Mouse (Mus musculus): ENCODE data around the gene Inava. TPM values are rescaled to one million over a fixed set of nuclear protein-coding genes. Genes with fewer than 3 reads are reported as not detected.
A peak's percentile ranks its signal among the peaks of the same experiment; 100 is the strongest.

Gene Inava
- polyA plus RNA-seq, 1 experiment from 2014 or later: 13.3 TPM

- peak overlapping the region; percentile 42 for H3K9ac ChIP-seq (ENCODE audit: low read depth, low read length)
- no peak overlapping the region for H3K27ac ChIP-seq
- ATAC-seq (replicated peaks; ENCODE audit: low FRiP score, low read depth): peak; percentile 75
- H3K27me3 ChIP-seq (ENCODE audit: insufficient read depth, low read length): peaks cover 55% of the 10 kb centered on the region
- H3K4me1 ChIP-seq (replicated peaks; ENCODE audit: insufficient read depth, low read length): peaks cover 12% of the 10 kb centered on the region; the same call in 1 of the 2 replicates
- H3K4me3 ChIP-seq (replicated peaks; ENCODE audit: low read depth, low read length): peak overlapping the region; percentile 48
- under 1% methylated on average over 66 of the region's 95 CpGs for WGBS
- H3K36me3 ChIP-seq (ENCODE audit: insufficient read depth, low read length): no peaks in the 10 kb centered on the region
- peak overlapping the region; percentile 92 for H3K4me2 ChIP-seq (ENCODE audit: low read length)
- TF ChIP-seq CTCF (IDR thresholded peaks at IDR 0.05; ENCODE audit: low read depth): no peak
- peak; percentile 57 for DNase-seq (ENCODE audit: low spot score)
- no peaks in the 10 kb centered on the region for H3K9me3 ChIP-seq (replicated peaks; ENCODE audit: low read length)
These were observed 26.0 kb upstream of the Inava start for GRCm38 (mm10) chr1:136259893-136260634.

- peaks cover 12% of the 10 kb centered on the region; the same call in 1 of the 2 replicates for H3K4me1 ChIP-seq (replicated peaks; ENCODE audit: insufficient read depth, low read length)
- H3K9ac ChIP-seq (ENCODE audit: low read depth, low read length): no peak overlapping the region
- peak overlapping the region; percentile 48 for H3K4me3 ChIP-seq (replicated peaks; ENCODE audit: low read depth, low read length)
- no peak for TF ChIP-seq CTCF (IDR thresholded peaks at IDR 0.05; ENCODE audit: low read depth)
- DNase-seq (ENCODE audit: low spot score): no peak
- H3K4me2 ChIP-seq (ENCODE audit: low read length): peak overlapping the region; percentile 92
- no peak for ATAC-seq (replicated peaks; ENCODE audit: low FRiP score, low read depth)
- H3K36me3 ChIP-seq (ENCODE audit: insufficient read depth, low read length): no peaks in the 10 kb centered on the region
- H3K27ac ChIP-seq: no peak overlapping the region
- no peaks in the 10 kb centered on the region for H3K9me3 ChIP-seq (replicated peaks; ENCODE audit: low read length)
- WGBS: 3% methylated on average over 16 of the region's 16 CpGs
- H3K27me3 ChIP-seq (ENCODE audit: insufficient read depth, low read length): peaks cover 55% of the 10 kb centered on the region
These were observed 25.5 kb upstream of the Inava start for GRCm38 (mm10) chr1:136259543-136259892.

DNA sequence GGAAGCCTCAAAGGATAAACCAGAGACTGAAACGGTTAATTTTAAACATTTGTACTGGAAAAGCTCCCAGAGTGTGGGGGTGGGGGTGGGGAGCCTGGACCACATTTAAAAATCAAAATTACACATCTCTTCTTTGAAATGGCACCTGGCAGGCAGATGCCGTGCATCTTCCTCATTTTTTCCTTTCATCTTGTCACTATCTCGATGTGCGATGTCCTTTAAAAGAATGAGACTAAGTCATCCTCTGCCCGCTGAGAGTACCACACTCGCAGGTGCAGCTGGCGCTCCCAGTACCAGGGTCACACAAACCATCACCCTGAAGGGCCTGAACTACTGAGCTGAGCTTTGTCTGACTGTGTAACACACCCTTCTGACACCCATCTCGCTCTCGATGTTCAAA is 24.4 kb upstream of the Inava start:
- Histone ChIP-seq H3K9me3 (replicated peaks; ENCODE audit: low read length) (no peaks in the 10 kb centered on the region), H3K4me3 (replicated peaks; ENCODE audit: low read depth, low read length) (no peak overlapping the region), H3K4me1 (replicated peaks; ENCODE audit: insufficient read depth, low read length) (peaks cover 12% of the 10 kb centered on the region; the same call in 1 of the 2 replicates), H3K27ac (no peak overlapping the region), H3K36me3 (ENCODE audit: insufficient read depth, low read length) (no peaks in the 10 kb centered on the region), H3K9ac (ENCODE audit: low read depth, low read length) (no peak overlapping the region), H3K4me2 (ENCODE audit: low read length) (no peak overlapping the region), H3K27me3 (ENCODE audit: insufficient read depth, low read length) (peaks cover 55% of the 10 kb centered on the region)
- ATAC-seq (replicated peaks; ENCODE audit: low FRiP score, low read depth) (no peak), DNase-seq (ENCODE audit: low spot score) (no peak)
- 75% methylated on average over 9 of the region's 9 CpGs for WGBS
- TF ChIP-seq CTCF (IDR thresholded peaks at IDR 0.05; ENCODE audit: low read depth): no peak

DNA sequence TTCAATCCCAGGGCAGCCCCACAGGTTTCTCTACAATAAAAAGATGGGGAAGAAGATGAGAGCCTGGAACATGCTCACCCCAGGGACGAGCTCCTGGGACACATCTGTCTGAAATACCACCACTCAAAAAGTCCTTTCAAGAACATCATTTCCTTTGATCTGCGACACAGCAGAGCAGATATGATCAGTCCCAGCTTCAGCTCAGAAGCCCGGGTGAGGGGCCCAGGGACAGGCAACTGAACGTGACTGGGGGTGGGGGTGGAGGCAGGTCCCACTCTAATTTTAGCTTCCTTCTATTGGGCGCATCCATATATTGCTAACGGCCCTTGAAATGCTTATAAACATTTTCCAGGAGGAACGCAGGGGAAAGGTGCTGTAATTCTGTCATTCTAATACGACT is 21.6 kb upstream of the Inava start:
- Histone ChIP-seq H3K4me3 (replicated peaks; ENCODE audit: low read depth, low read length) (no peak overlapping the region), H3K9me3 (replicated peaks; ENCODE audit: low read length) (no peaks in the 10 kb centered on the region), H3K4me2 (ENCODE audit: low read length) (no peak overlapping the region), H3K9ac (ENCODE audit: low read depth, low read length) (no peak overlapping the region), H3K27ac (no peak overlapping the region), H3K4me1 (replicated peaks; ENCODE audit: insufficient read depth, low read length) (peaks cover 9% of the 10 kb centered on the region; the same call in 1 of the 2 replicates), H3K27me3 (ENCODE audit: insufficient read depth, low read length) (peaks cover 38% of the 10 kb centered on the region), H3K36me3 (ENCODE audit: insufficient read depth, low read length) (no peaks in the 10 kb centered on the region)
- no peak for TF ChIP-seq CTCF (IDR thresholded peaks at IDR 0.05; ENCODE audit: low read depth)
- 45% methylated on average over 8 of the region's 8 CpGs for WGBS
- DNase-seq (ENCODE audit: low spot score): no peak
- ATAC-seq (replicated peaks; ENCODE audit: low FRiP score, low read depth): no peak

DNA sequence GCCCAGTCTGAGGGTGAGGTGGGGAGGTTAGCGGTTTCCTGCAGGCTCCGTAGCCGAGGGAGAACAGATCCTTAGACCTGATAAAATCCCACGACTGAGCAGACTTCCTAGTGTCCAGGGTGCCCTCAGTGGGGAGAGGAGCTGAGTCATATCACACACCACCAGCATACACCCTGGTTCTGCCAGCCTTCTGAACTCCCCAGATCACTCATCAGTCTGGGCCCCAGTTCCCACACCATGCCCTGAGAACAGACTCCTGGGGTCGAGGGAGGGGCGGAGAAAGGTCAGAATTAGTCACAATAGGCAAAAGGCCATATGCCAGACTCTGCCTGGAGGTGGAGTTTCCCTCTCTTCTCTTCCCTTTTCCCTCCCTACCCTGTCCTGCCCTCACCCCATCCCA is 21.1 kb upstream of the Inava start:
- ATAC-seq (replicated peaks; ENCODE audit: low FRiP score, low read depth): no peak
- WGBS: 36% methylated on average over 6 of the region's 6 CpGs

DNA sequence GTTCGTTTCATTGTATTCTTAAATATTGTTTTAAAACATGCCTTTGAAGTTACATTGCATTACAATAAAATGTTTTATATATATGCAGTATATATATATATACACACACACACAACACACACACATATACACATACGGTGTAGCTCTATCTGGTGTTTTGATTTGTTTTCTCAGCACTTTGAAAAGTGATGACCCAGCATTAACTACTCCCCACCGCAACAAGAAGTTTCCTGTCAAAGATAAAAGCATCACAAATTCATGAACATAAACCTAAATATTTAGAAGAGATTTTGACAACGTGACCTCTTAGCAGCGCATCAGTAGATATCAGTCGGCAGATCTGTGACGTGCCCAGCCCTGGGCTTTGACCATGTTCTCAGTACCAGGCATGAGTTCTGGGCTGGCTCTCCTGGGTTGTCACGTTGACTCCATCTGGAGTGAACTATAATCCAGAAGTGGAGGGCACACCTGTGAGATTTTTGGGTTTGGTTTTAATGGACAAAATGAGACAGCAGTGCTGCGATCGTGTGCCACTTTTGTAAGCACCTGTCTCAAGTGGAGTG is 20.5 kb upstream of the Inava start:
- DNase-seq (ENCODE audit: low spot score) (no peak), ATAC-seq (replicated peaks; ENCODE audit: low FRiP score, low read depth) (no peak)
- H3K27ac ChIP-seq: no peak overlapping the region
- no peaks in the 10 kb centered on the region for H3K9me3 ChIP-seq (replicated peaks; ENCODE audit: low read length)
- H3K9ac ChIP-seq (ENCODE audit: low read depth, low read length): no peak overlapping the region
- 82% methylated on average over 10 of the region's 10 CpGs for WGBS
- peaks cover 27% of the 10 kb centered on the region for H3K27me3 ChIP-seq (ENCODE audit: insufficient read depth, low read length)
- H3K36me3 ChIP-seq (ENCODE audit: insufficient read depth, low read length): no peaks in the 10 kb centered on the region
- no peak overlapping the region for H3K4me2 ChIP-seq (ENCODE audit: low read length)
- H3K4me3 ChIP-seq (replicated peaks; ENCODE audit: low read depth, low read length): no peak overlapping the region
- no peak for TF ChIP-seq CTCF (IDR thresholded peaks at IDR 0.05; ENCODE audit: low read depth)
- H3K4me1 ChIP-seq (replicated peaks; ENCODE audit: insufficient read depth, low read length): no peaks in the 10 kb centered on the region

More for the DNA sequence above, 21.1 kb upstream of the Inava start:
- H3K9ac ChIP-seq (ENCODE audit: low read depth, low read length): no peak overlapping the region
- no peak overlapping the region for H3K27ac ChIP-seq
- no peak overlapping the region for H3K4me3 ChIP-seq (replicated peaks; ENCODE audit: low read depth, low read length)
- H3K4me1 ChIP-seq (replicated peaks; ENCODE audit: insufficient read depth, low read length): 0 out of 2 replicates have a peak, but pooled peaks cover 4% of the 10 kb centered on the region
- no peaks in the 10 kb centered on the region for H3K9me3 ChIP-seq (replicated peaks; ENCODE audit: low read length)
- no peak for TF ChIP-seq CTCF (IDR thresholded peaks at IDR 0.05; ENCODE audit: low read depth)
- H3K4me2 ChIP-seq (ENCODE audit: low read length): no peak overlapping the region
- H3K36me3 ChIP-seq (ENCODE audit: insufficient read depth, low read length): no peaks in the 10 kb centered on the region
- no peak for DNase-seq (ENCODE audit: low spot score)
- H3K27me3 ChIP-seq (ENCODE audit: insufficient read depth, low read length): peaks cover 33% of the 10 kb centered on the region

Data from kidney, postnatal 0 days (tissue).